Mouse (Mus musculus): Measurements from ENCODE around the gene Zfp292.
"Not testable (repeated sequence)": the region's sequence is repeated elsewhere in the genome, so short reads cannot be mapped to it uniquely, and the experiment has no call there.

The Zfp292 gene

GRCm38 (mm10) chr4:34882818-34883217 lies at the start of gene Zfp292:
Gene Zfp292, minus strand, starts transcription at chr4:34882960.
- ChIA-PET CTCF (interaction anchor here in 2 of 4 experiments (0.7 to 1.1 kb wide), 2 partner anchors 10 to 49 kb away, joined by 3 to 5 read pairs; no protein-coding TSS in a partner anchor), POLR2A (interaction anchor here (0.5 to 19.9 kb wide), 39 partner anchors 8 to 1242 kb away, joined by 3 to 380 read pairs (median 4); partner anchors contain the start of genes Cga (in 1 of the 4) and Smim8 (in 1 of the 4))

DNA sequence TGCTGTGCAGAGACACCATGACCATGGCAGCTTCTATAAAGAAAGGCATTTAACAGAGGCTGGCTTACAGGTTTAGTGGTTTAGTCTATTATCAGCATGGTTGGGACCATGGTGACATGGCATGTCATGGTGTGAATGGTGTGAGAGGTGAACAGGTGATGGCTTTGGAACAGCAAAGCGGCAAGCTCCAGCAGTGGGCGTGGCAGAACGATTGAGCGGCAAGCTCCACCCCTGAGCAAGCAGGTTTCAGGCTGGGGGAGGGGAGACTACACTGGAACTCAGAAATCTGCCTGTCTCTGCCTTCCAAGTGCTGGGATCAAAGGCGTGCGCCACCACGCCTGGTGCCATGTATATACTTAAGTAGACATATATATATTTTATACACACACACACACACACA lies 45.6 kb upstream of the Zfp292 start:
- POLR2A ChIA-PET = interaction anchor here in 1 of 4 experiments (1.2 kb wide), 1 partner anchor 8 kb away, joined by 4 read pairs; no protein-coding TSS in a partner anchor
- CTCF ChIA-PET = interaction anchor here in 1 of 4 experiments (1.0 kb wide), 1 partner anchor 8 kb away, joined by 3 read pairs; no protein-coding TSS in a partner anchor

GRCm38 (mm10) chr4:34922177-34922870 lies 39.6 kb upstream of the Zfp292 start:
- CTCF ChIA-PET = interaction anchor here (0.5 to 1.8 kb wide), 59 partner anchors 10 to 613 kb away, joined by 3 to 15 read pairs (median 4); partner anchors contain the start of gene Smim8 (in 2 of the 4)
- POLR2A ChIA-PET = interaction anchor here (0.6 to 9.5 kb wide), 24 partner anchors 8 to 1075 kb away, joined by 3 to 141 read pairs (median 4); partner anchors contain the start of gene Smim8 (in 1 of the 4)

- ChIA-PET CTCF (no interaction called here), POLR2A (interaction anchor here in 2 of 4 experiments (0.5 to 9.5 kb wide), 6 partner anchors 9 to 232 kb away, joined by 3 to 141 read pairs (median 5); no protein-coding TSS in a partner anchor)
Observed at GRCm38 (mm10) chr4:34917400-34917799, 34.6 kb upstream of the Zfp292 start.

- CTCF ChIA-PET = interaction anchor here in 2 of 4 experiments (1.2 to 1.4 kb wide), 3 partner anchors 10 to 26 kb away, joined by 5 to 7 read pairs (median 5); no protein-coding TSS in a partner anchor
- POLR2A ChIA-PET = interaction anchor here (0.9 to 14.5 kb wide), 37 partner anchors 7 to 353 kb away, joined by 3 to 380 read pairs (median 4); partner anchors contain the start of genes Zfp292 (in 2 of the 4), Cga (in 1 of the 4) and Smim8 (in 1 of the 4)
Observed at GRCm38 (mm10) chr4:34912171-34912570, 29.4 kb upstream of the Zfp292 start.

DNA sequence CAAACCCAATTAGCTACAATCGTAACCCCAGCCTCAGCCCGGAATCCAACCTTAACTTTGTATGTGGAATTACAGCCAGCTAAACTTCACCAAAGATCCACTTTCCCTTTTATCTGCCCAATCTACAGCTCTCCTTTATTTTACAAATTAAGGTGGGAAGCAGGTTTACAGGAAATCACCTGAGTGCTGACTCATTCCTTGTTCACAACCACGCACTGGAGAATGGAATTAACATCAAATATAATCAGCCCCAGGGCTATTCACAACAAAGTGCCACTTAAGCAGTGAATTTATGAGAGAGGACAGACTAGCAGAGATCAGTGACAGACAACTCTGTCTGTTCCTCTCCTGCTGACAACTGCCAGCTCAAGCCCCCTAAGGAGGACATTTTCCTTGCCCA lies 28.6 kb upstream of the Zfp292 start:
- ChIA-PET POLR2A (interaction anchor here (0.6 to 14.5 kb wide), 68 partner anchors 8 to 1602 kb away, joined by 3 to 380 read pairs (median 4); partner anchors contain the start of genes Mob3b (in 2 of the 4), Smim8 (in 2 of the 4), Zfp292 (in 2 of the 4) and Cga (in 1 of the 4)), CTCF (interaction anchor here in 3 of 4 experiments (0.6 to 1.4 kb wide), 6 partner anchors 11 to 598 kb away, joined by 3 to 7 read pairs (median 5); no protein-coding TSS in a partner anchor)

- CTCF ChIA-PET = interaction anchor here in 2 of 4 experiments (0.5 to 1.1 kb wide), 2 partner anchors 15 to 186 kb away, joined by 8 to 10 read pairs; no protein-coding TSS in a partner anchor
- POLR2A ChIA-PET = interaction anchor here in 3 of 4 experiments (0.7 to 14.5 kb wide), 13 partner anchors 10 to 173 kb away, joined by 3 to 380 read pairs (median 5); partner anchors contain the start of genes Cga (in 1 of the 3) and Zfp292 (in 1 of the 3)
Observed at GRCm38 (mm10) chr4:34908127-34908526, 25.4 kb upstream of the Zfp292 start.

DNA sequence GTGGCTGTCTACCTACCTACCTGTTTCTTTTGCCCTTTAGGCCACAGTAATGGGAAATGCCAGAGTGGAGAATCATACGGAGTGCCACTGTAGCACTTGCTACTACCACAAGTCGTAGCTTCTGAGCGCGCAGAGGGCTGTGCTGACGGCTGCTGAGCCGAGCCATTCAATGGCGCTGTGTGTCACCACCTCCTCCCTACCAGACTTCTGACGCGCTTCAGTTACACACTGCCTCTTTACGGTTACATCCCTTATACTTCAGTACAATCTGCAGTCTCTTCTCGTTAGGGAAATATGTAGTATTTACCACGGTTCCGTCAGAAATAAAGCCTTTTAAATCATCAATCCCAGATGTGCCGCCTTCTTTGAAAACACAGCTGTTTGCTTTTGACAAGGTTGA lies 24.3 kb upstream of the Zfp292 start:
- ChIA-PET POLR2A (interaction anchor here in 3 of 4 experiments (0.7 to 14.5 kb wide), 26 partner anchors 8 to 298 kb away, joined by 3 to 380 read pairs (median 4); partner anchors contain the start of genes Zfp292 (in 2 of the 3), Cga (in 1 of the 3) and Smim8 (in 1 of the 3)), CTCF (interaction anchor here in 3 of 4 experiments (0.6 to 2.2 kb wide), 7 partner anchors 15 to 206 kb away, joined by 3 to 13 read pairs (median 3); no protein-coding TSS in a partner anchor)

GRCm38 (mm10) chr4:34906151-34906550 lies 23.4 kb upstream of the Zfp292 start:
- ChIA-PET POLR2A (interaction anchor here in 3 of 4 experiments (0.6 to 14.5 kb wide), 25 partner anchors 9 to 647 kb away, joined by 3 to 380 read pairs (median 4); partner anchors contain the start of genes Zfp292 (in 2 of the 3) and Cga (in 1 of the 3)), CTCF (interaction anchor here in 3 of 4 experiments (0.6 to 2.2 kb wide), 7 partner anchors 10 to 196 kb away, joined by 3 to 13 read pairs (median 3); no protein-coding TSS in a partner anchor)

GRCm38 (mm10) chr4:34905396-34905795 lies 22.6 kb upstream of the Zfp292 start:
- CTCF ChIA-PET = interaction anchor here in 2 of 4 experiments (0.9 to 2.2 kb wide), 5 partner anchors 9 to 19 kb away, joined by 3 to 13 read pairs (median 4); no protein-coding TSS in a partner anchor

GRCm38 (mm10) chr4:34901582-34901981 lies 18.8 kb upstream of the Zfp292 start:
- CTCF ChIA-PET = not testable (repeated sequence)
- POLR2A ChIA-PET = interaction anchor here in 2 of 4 experiments (0.9 to 14.5 kb wide), 6 partner anchors 8 to 23 kb away, joined by 3 to 380 read pairs (median 4); partner anchors contain the start of genes Cga (in 1 of the 2) and Zfp292 (in 1 of the 2)

More at GRCm38 (mm10) chr4:34905396-34905795, 22.6 kb upstream of the Zfp292 start:
- POLR2A ChIA-PET = interaction anchor here in 3 of 4 experiments (0.6 to 14.5 kb wide), 11 partner anchors 13 to 647 kb away, joined by 3 to 380 read pairs (median 11); partner anchors contain the start of genes Zfp292 (in 2 of the 3) and Cga (in 1 of the 3)

- ChIA-PET CTCF (no interaction called here), POLR2A (interaction anchor here in 3 of 4 experiments (0.9 to 14.5 kb wide), 8 partner anchors 9 to 26 kb away, joined by 3 to 380 read pairs (median 3); partner anchors contain the start of genes Cga (in 1 of the 3) and Zfp292 (in 1 of the 3))
Observed at GRCm38 (mm10) chr4:34901166-34901565, 18.4 kb upstream of the Zfp292 start.

DNA sequence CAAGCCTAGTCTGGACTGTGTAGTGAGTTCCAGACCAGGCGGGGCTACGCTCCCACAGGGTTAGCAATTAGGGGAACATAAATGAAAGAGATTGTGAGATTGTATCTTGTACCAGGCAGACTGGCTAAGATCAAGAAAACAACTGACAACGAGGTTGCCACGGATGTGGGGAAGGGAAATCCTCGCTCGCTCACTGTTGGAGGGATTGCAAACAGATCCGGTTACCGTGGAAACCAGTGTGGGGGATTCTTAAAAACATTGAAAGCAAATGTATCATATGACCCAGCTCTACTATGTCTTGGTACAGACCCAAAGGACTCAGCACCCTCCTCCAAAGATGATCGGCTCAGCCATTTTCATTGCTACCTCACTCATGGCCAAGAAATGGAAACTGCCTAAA lies 17.4 kb upstream of the Zfp292 start:
- ChIA-PET CTCF (no interaction called here), POLR2A (interaction anchor here in 3 of 4 experiments (0.6 to 14.5 kb wide), 7 partner anchors 11 to 25 kb away, joined by 3 to 380 read pairs (median 3); partner anchors contain the start of genes Cga (in 1 of the 3) and Zfp292 (in 1 of the 3))

DNA sequence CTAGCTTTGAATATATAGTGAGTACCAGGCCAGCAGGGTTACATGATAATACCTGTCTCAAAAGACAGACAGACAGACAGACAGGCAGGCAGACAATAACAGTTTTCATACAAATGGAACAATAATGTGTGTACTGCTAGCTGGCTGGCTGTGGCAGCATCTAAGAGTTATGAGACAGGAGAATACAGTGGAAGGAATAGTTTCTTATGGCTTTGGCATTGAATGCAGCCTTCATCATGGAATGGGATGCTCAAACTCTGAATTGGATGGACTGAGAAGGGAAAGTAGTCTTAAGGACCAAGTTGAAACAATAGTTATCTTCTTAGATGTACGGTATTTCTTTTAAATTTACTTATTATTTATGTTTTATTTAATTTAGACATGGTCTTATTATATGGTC lies 16.6 kb upstream of the Zfp292 start:
- CTCF ChIA-PET = interaction anchor here in 2 of 4 experiments (0.6 to 0.7 kb wide), 2 partner anchors 219 to 1489 kb away, joined by 3 read pairs; no protein-coding TSS in a partner anchor
- POLR2A ChIA-PET = interaction anchor here in 2 of 4 experiments (0.5 to 14.5 kb wide), 7 partner anchors 12 to 206 kb away, joined by 3 to 380 read pairs (median 3); partner anchors contain the start of genes Cga (in 1 of the 2) and Zfp292 (in 1 of the 2)

- CTCF ChIA-PET = interaction anchor here in 1 of 4 experiments (0.7 kb wide), 1 partner anchor 1490 kb away, joined by 3 read pairs; no protein-coding TSS in a partner anchor
- POLR2A ChIA-PET = interaction anchor here in 3 of 4 experiments (0.5 to 14.5 kb wide), 11 partner anchors 10 to 83 kb away, joined by 3 to 380 read pairs (median 3); partner anchors contain the start of genes Cga (in 1 of the 3) and Zfp292 (in 1 of the 3)
Observed at GRCm38 (mm10) chr4:34898497-34898896, 15.7 kb upstream of the Zfp292 start.

- CTCF ChIA-PET = no interaction called here
- POLR2A ChIA-PET = interaction anchor here in 1 of 4 experiments (0.7 to 19.9 kb wide), 3 partner anchors 11 to 192 kb away, joined by 3 to 380 read pairs (median 19); partner anchors contain the start of gene Zfp292
Observed at GRCm38 (mm10) chr4:34893479-34893878, 10.7 kb upstream of the Zfp292 start, which contains the start of gene Cga. Gene Cga, plus strand, starts transcription at chr4:34893779.

DNA sequence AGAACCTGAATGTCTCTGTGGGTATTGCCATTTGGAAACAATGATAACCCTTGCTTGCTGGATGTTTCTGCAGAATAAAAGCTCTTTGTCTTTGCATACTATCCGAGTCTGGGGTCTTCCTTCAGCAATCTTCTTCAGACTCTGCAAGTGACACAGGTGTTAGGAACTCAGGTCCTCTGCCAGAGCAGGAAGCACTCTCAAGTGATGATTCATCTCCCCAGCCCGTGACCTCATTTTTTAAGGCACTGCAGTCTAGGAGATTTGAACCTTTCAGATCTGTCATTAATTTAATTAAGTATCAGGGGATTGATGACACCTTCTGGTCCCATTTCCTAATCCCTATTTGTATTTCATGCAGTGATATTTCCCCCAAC lies 7.0 kb upstream of the Zfp292 start:
- POLR2A ChIA-PET = interaction anchor here in 2 of 4 experiments (1.4 to 19.9 kb wide), 3 partner anchors 15 to 22 kb away, joined by 4 to 380 read pairs (median 8); no protein-coding TSS in a partner anchor
- CTCF ChIA-PET = interaction anchor here in 1 of 4 experiments (0.7 kb wide), 1 partner anchor 221 kb away, joined by 5 read pairs; no protein-coding TSS in a partner anchor
